Mouse (Mus musculus) cortical plate, adult 2 months (tissue): ENCODE measurements around the gene Olfr1499.

Source experiments
- CTCF ChIP-seq: fragments of 200-500 bp; IDR thresholded peaks from 2 replicates; pipeline ENCODE4 v1.5.1; 2011; ENCODE audit warnings: mild to moderate bottlenecking, control low read depth, low read length; ENCODE audit not compliant: insufficient read depth; ENCODE audit errors: extremely low read depth
- POLR2A ChIP-seq: fragments of 200-500 bp; IDR thresholded peaks from 2 replicates; pipeline ENCODE4 v1.6.1; 2011; ENCODE audit warnings: mild to moderate bottlenecking, low read length, control low read depth; ENCODE audit not compliant: insufficient read depth; ENCODE audit errors: extremely low read depth

DNA sequence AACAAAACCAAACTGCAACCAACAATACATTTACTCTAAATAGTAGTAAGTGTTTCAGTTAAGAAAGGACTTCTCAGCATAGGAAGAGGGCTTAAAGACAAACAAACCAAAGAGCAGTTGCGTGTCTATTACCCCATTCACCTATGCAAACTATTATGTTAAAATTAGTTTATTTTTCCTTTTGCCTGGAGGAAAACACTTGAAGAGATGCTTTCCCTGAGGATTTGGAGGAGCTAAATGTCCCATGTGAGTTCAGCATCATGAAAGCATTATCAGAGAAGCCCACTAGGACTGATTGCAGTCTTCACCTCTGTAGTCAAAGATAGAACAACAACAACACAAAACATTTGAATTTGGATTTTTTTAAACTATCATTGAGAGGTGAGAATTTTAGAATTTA, 41.7 kb downstream of the Olfr1499 start, which contains the start of gene Olfr1496:
- TF ChIP-seq POLR2A: no peak
- TF ChIP-seq CTCF: no peak
